Mouse (Mus musculus) hematopoietic stem cell, adult 5-6 weeks (primary cell): ENCODE results near the gene Dapk3. TPM values are rescaled to one million over a fixed set of nuclear protein-coding genes. Genes with fewer than 3 reads are reported as not detected.

Experiments
- total RNA-seq: library from RNA; stranded (forward); fragments of 172-1452, 232-1000 nt; gene quantifications from 2 replicates; pipeline ENCODE4 v1.2.3, GENCODE M21; 2017

The Dapk3 gene
- total RNA-seq, 1 experiment from 2014 or later: 29.9 TPM

Other genes starting within 250 kb of the Dapk3 start
- gene Gng7, start 168.1 kb upstream of the Dapk3 start, total RNA-seq: 0.50 and 0.75 TPM in 2 replicates
- not detected in 2 replicates for gene Diras1, start 157.3 kb upstream of the Dapk3 start, total RNA-seq
- gene Slc39a3, start 145.6 kb upstream of the Dapk3 start, total RNA-seq: 6.9 and 7.2 TPM in 2 replicates
- 34.3 and 39.1 TPM in 2 replicates for gene Sgta, start 122.8 kb upstream of the Dapk3 start, total RNA-seq
- 22.6 and 24.8 TPM in 2 replicates for gene Thop1, start 113.0 kb upstream of the Dapk3 start, total RNA-seq
- 1.4 TPM in 1 of 2 replicates, not detected in the other for gene Creb3l3, start 84.1 kb upstream of the Dapk3 start, total RNA-seq
- gene Map2k2, start 77.1 kb upstream of the Dapk3 start, total RNA-seq: 29.8 and 55.8 TPM in 2 replicates
- 7.4 and 13.0 TPM in 2 replicates for gene Zbtb7a, start 47.8 kb upstream of the Dapk3 start, total RNA-seq
- gene Pias4, start 15.1 kb upstream of the Dapk3 start, total RNA-seq: 7.3 and 8.7 TPM in 2 replicates
- 1,714 and 1,773 TPM in 2 replicates for gene Eef2, start 6.4 kb upstream of the Dapk3 start, total RNA-seq
- not detected in 2 replicates for gene 4930442H23Rik, start 844 bp downstream of the Dapk3 start, total RNA-seq
- not detected in 2 replicates for gene Nmrk2, start 19.0 kb downstream of the Dapk3 start, total RNA-seq
- not detected in 2 replicates for gene Atcay, start 47.8 kb downstream of the Dapk3 start, total RNA-seq
- 0.65 and 6.8 TPM in 2 replicates for gene Zfr2, start 50.1 kb downstream of the Dapk3 start, total RNA-seq
- gene Matk, start 69.9 kb downstream of the Dapk3 start, total RNA-seq: 27.9 and 30.8 TPM in 2 replicates
- gene Mrpl54, start 83.9 kb downstream of the Dapk3 start, total RNA-seq: 125 and 132 TPM in 2 replicates
- gene Apba3, start 84.0 kb downstream of the Dapk3 start, total RNA-seq: 10.5 and 21.6 TPM in 2 replicates
- gene Tjp3, start 108.6 kb downstream of the Dapk3 start, total RNA-seq: 4.6 and 10.4 TPM in 2 replicates
- gene Pip5k1c, start 110.0 kb downstream of the Dapk3 start, total RNA-seq: 48.8 and 67.1 TPM in 2 replicates
- 25.7 and 33.1 TPM in 2 replicates for gene Cactin, start 138.1 kb downstream of the Dapk3 start, total RNA-seq
- gene Tbxa2r, start 145.7 kb downstream of the Dapk3 start, total RNA-seq: 3.0 and 4.6 TPM in 2 replicates
- gene Gipc3, start 160.3 kb downstream of the Dapk3 start, total RNA-seq: 0.10 and 0.56 TPM in 2 replicates
- 25.6 and 37.4 TPM in 2 replicates for gene Hmg20b, start 167.5 kb downstream of the Dapk3 start, total RNA-seq
- 10.4 and 16.9 TPM in 2 replicates for gene Mfsd12, start 174.5 kb downstream of the Dapk3 start, total RNA-seq
- 1.1 and 3.3 TPM in 2 replicates for gene 4930404N11Rik, start 182.8 kb downstream of the Dapk3 start, total RNA-seq
- 11.6 and 17.2 TPM in 2 replicates for gene Fzr1, start 195.5 kb downstream of the Dapk3 start, total RNA-seq
- 13.2 and 15.3 TPM in 2 replicates for gene Dohh, start 201.4 kb downstream of the Dapk3 start, total RNA-seq
- 6.9 TPM in 1 of 2 replicates, not detected in the other for gene Gm48551, start 201.5 kb downstream of the Dapk3 start, total RNA-seq
- gene Gm48552, start 206.0 kb downstream of the Dapk3 start, total RNA-seq: not detected in 2 replicates
- 17.4 and 20.4 TPM in 2 replicates for gene Smim24, start 210.0 kb downstream of the Dapk3 start, total RNA-seq